Mouse (Mus musculus): Measurements from ENCODE around the gene Tspyl3. TPM values are rescaled to one million over a fixed set of nuclear protein-coding genes. Genes with fewer than 3 reads are reported as not detected.

The Tspyl3 gene
- polyA plus RNA-seq, 1 experiment from 2014 or later, result 3.0 TPM

- Histone ChIP-seq H3K27ac (no peak overlapping the region), H3K36me3 (peaks cover 86% of the 10 kb centered on the region), H3K4me3 (replicated peaks) (no peak overlapping the region), H3K9ac (no peak overlapping the region), H3K4me1 (replicated peaks) (peaks cover 7% of the 10 kb centered on the region), H3K4me2 (no peak overlapping the region), H3K27me3 (no peaks in the 10 kb centered on the region), H3K9me3 (replicated peaks) (no peaks in the 10 kb centered on the region)
- no peak for DNase-seq
- ATAC-seq (ENCODE audit: low read depth), result no peak
- WGBS (ENCODE audit: insufficient replicate concordance), result 83% methylated on average over 1 of the region's 1 CpGs
Observed at GRCm38 (mm10) chr2:153202766-153203165, 22.5 kb downstream of the Tspyl3 start.

- Histone ChIP-seq H3K4me2 (no peak overlapping the region), H3K9ac (no peak overlapping the region), H3K4me1 (replicated peaks) (peaks cover 13% of the 10 kb centered on the region), H3K27me3 (no peaks in the 10 kb centered on the region), H3K27ac (no peak overlapping the region), H3K36me3 (peaks cover 87% of the 10 kb centered on the region), H3K9me3 (replicated peaks) (no peaks in the 10 kb centered on the region), H3K4me3 (replicated peaks) (no peak overlapping the region)
- no peak for DNase-seq
- no peak for ATAC-seq (ENCODE audit: low read depth)
- 53% methylated on average over 2 of the region's 2 CpGs for WGBS (ENCODE audit: insufficient replicate concordance)
Observed at GRCm38 (mm10) chr2:153199114-153199513, 26.1 kb downstream of the Tspyl3 start.

GRCm38 (mm10) chr2:153198485-153198884, 26.8 kb downstream of the Tspyl3 start:
- Histone ChIP-seq H3K27ac (peak overlapping the region; percentile 19; the same call in 1 of the 2 replicates), H3K9ac (no peak overlapping the region; the same call in 1 of the 2 replicates), H3K9me3 (replicated peaks) (no peaks in the 10 kb centered on the region), H3K4me3 (replicated peaks) (no peak overlapping the region), H3K4me1 (replicated peaks) (peaks cover 17% of the 10 kb centered on the region), H3K4me2 (no peak overlapping the region), H3K27me3 (no peaks in the 10 kb centered on the region), H3K36me3 (peaks cover 84% of the 10 kb centered on the region)
- 42% methylated on average over 5 of the region's 5 CpGs for WGBS (ENCODE audit: insufficient replicate concordance)
- no peak for DNase-seq
- no peak for ATAC-seq (ENCODE audit: low read depth)

- no peaks in the 10 kb centered on the region for H3K9me3 ChIP-seq (replicated peaks)
- DNase-seq (no peak), ATAC-seq (ENCODE audit: low read depth) (peak; percentile 65)
- peaks cover 17% of the 10 kb centered on the region for H3K4me1 ChIP-seq (replicated peaks)
- no peaks in the 10 kb centered on the region for H3K27me3 ChIP-seq
- 0 out of 2 replicates have a peak overlapping the region, but pooled peaks have one; percentile 43 for H3K27ac ChIP-seq
- H3K9ac ChIP-seq, result no peak overlapping the region
- no peak overlapping the region for H3K4me3 ChIP-seq (replicated peaks)
- H3K4me2 ChIP-seq, result no peak overlapping the region
- 54% methylated on average over 3 of the region's 3 CpGs for WGBS (ENCODE audit: insufficient replicate concordance)
- peaks cover 89% of the 10 kb centered on the region for H3K36me3 ChIP-seq
Observed at GRCm38 (mm10) chr2:153194255-153194654, 31.0 kb downstream of the Tspyl3 start.

- no peak overlapping the region for H3K27ac ChIP-seq
- H3K4me1 ChIP-seq (replicated peaks), result peaks cover 11% of the 10 kb centered on the region
- H3K4me3 ChIP-seq (replicated peaks), result no peak overlapping the region
- ATAC-seq (ENCODE audit: low read depth) (no peak), DNase-seq (no peak)
- H3K27me3 ChIP-seq, result no peaks in the 10 kb centered on the region
- H3K4me2 ChIP-seq, result no peak overlapping the region
- WGBS (ENCODE audit: insufficient replicate concordance), result 59% methylated on average over 2 of the region's 2 CpGs
- peaks cover 92% of the 10 kb centered on the region for H3K36me3 ChIP-seq
- no peak overlapping the region for H3K9ac ChIP-seq
- H3K9me3 ChIP-seq (replicated peaks), result no peaks in the 10 kb centered on the region
Observed at GRCm38 (mm10) chr2:153191242-153191641, 34.0 kb downstream of the Tspyl3 start.

- Histone ChIP-seq H3K27me3 (no peaks in the 10 kb centered on the region), H3K27ac (no peak overlapping the region), H3K4me2 (no peak overlapping the region), H3K36me3 (peaks cover 98% of the 10 kb centered on the region), H3K4me3 (replicated peaks) (no peak overlapping the region), H3K4me1 (replicated peaks) (peaks cover 6% of the 10 kb centered on the region; the same call in 1 of the 2 replicates), H3K9ac (no peak overlapping the region), H3K9me3 (replicated peaks) (no peaks in the 10 kb centered on the region)
- DNase-seq (no peak), ATAC-seq (ENCODE audit: low read depth) (no peak)
- 74% methylated on average over 2 of the region's 2 CpGs for WGBS (ENCODE audit: insufficient replicate concordance)
Observed at GRCm38 (mm10) chr2:153187848-153188247, 37.4 kb downstream of the Tspyl3 start.

- no peak overlapping the region for H3K4me3 ChIP-seq (replicated peaks)
- no peak overlapping the region for H3K9ac ChIP-seq
- no peak overlapping the region for H3K4me2 ChIP-seq
- H3K9me3 ChIP-seq (replicated peaks), result no peaks in the 10 kb centered on the region
- peaks cover 98% of the 10 kb centered on the region for H3K36me3 ChIP-seq
- ATAC-seq (ENCODE audit: low read depth) (peak; percentile 60; the same call in 1 of the 2 replicates), DNase-seq (no peak)
- H3K4me1 ChIP-seq (replicated peaks), result peaks cover 6% of the 10 kb centered on the region; the same call in 1 of the 2 replicates
- no peaks in the 10 kb centered on the region for H3K27me3 ChIP-seq
- no peak overlapping the region for H3K27ac ChIP-seq
- WGBS (ENCODE audit: insufficient replicate concordance), result 64% methylated on average over 2 of the region's 2 CpGs
Observed at GRCm38 (mm10) chr2:153186176-153186591, 39.1 kb downstream of the Tspyl3 start.

GRCm38 (mm10) chr2:153179961-153180360, 45.3 kb downstream of the Tspyl3 start:
- Histone ChIP-seq H3K9me3 (replicated peaks) (no peaks in the 10 kb centered on the region), H3K36me3 (peaks cover 62% of the 10 kb centered on the region), H3K4me1 (replicated peaks) (peaks cover 18% of the 10 kb centered on the region; the same call in 1 of the 2 replicates), H3K9ac (no peak overlapping the region), H3K27ac (no peak overlapping the region), H3K4me3 (replicated peaks) (no peak overlapping the region), H3K27me3 (no peaks in the 10 kb centered on the region), H3K4me2 (no peak overlapping the region)
- WGBS (ENCODE audit: insufficient replicate concordance), result 89% methylated on average over 3 of the region's 3 CpGs
- no peak for ATAC-seq (ENCODE audit: low read depth)
- DNase-seq, result no peak

- WGBS (ENCODE audit: insufficient replicate concordance), result 83% methylated on average over 10 of the region's 10 CpGs
Observed at GRCm38 (mm10) chr2:153179126-153179860, 45.9 kb downstream of the Tspyl3 start.

GRCm38 (mm10) chr2:153177188-153177587, 48.1 kb downstream of the Tspyl3 start:
- H3K9me3 ChIP-seq (replicated peaks), result no peaks in the 10 kb centered on the region
- WGBS (ENCODE audit: insufficient replicate concordance), result 76% methylated on average over 3 of the region's 3 CpGs
- DNase-seq (no peak), ATAC-seq (ENCODE audit: low read depth) (no peak)
- H3K4me3 ChIP-seq (replicated peaks), result no peak overlapping the region
- H3K27me3 ChIP-seq, result no peaks in the 10 kb centered on the region
- no peak overlapping the region for H3K9ac ChIP-seq
- H3K4me2 ChIP-seq, result no peak overlapping the region
- peaks cover 21% of the 10 kb centered on the region; the same call in 1 of the 2 replicates for H3K4me1 ChIP-seq (replicated peaks)
- H3K36me3 ChIP-seq, result peaks cover 34% of the 10 kb centered on the region
- no peak overlapping the region for H3K27ac ChIP-seq

More at GRCm38 (mm10) chr2:153179126-153179860, 45.9 kb downstream of the Tspyl3 start:
- H3K27me3 ChIP-seq, result no peaks in the 10 kb centered on the region
- no peaks in the 10 kb centered on the region for H3K9me3 ChIP-seq (replicated peaks)
- DNase-seq (no peak), ATAC-seq (ENCODE audit: low read depth) (no peak)
- H3K9ac ChIP-seq, result no peak overlapping the region
- peaks cover 21% of the 10 kb centered on the region; the same call in 1 of the 2 replicates for H3K4me1 ChIP-seq (replicated peaks)
- peaks cover 55% of the 10 kb centered on the region for H3K36me3 ChIP-seq
- no peak overlapping the region for H3K27ac ChIP-seq
- H3K4me3 ChIP-seq (replicated peaks), result no peak overlapping the region
- no peak overlapping the region for H3K4me2 ChIP-seq

GRCm38 (mm10) chr2:153175995-153176570, 49.2 kb downstream of the Tspyl3 start:
- DNase-seq, result no peak
- Histone ChIP-seq H3K9me3 (replicated peaks) (no peaks in the 10 kb centered on the region), H3K4me1 (replicated peaks) (peaks cover 31% of the 10 kb centered on the region), H3K36me3 (peaks cover 24% of the 10 kb centered on the region), H3K4me2 (no peak overlapping the region), H3K27me3 (no peaks in the 10 kb centered on the region), H3K4me3 (replicated peaks) (no peak overlapping the region), H3K27ac (no peak overlapping the region), H3K9ac (no peak overlapping the region)
- no peak for ATAC-seq (ENCODE audit: low read depth)
- WGBS (ENCODE audit: insufficient replicate concordance), result 72% methylated on average over 8 of the region's 8 CpGs

Measured in liver, embryonic 13.5 days (tissue).